Mouse (Mus musculus): ENCODE data around the gene Stox2.

- TF ChIP-seq CTCF (IDR thresholded peaks at IDR 0.05; ENCODE audit: low read depth): no peak
- no peak for TF ChIP-seq EP300 (IDR thresholded peaks at IDR 0.05; ENCODE audit: low read depth)
Observed at GRCm38 (mm10) chr8:47459216-47459749, 13.1 kb upstream of the Stox2 start.
